Mouse (Mus musculus) kidney, postnatal 14 days (tissue): ENCODE measurements at regions not wholly inside any gene's neighbourhood (a gene's known extent, or its start where the extent isn't known, plus 50 kb on each side); places are given as distances from the start of the nearest gene placed in this dataset.
A peak's percentile ranks its signal among the peaks of the same experiment; 100 is the strongest.

ENCODE experiments used
- DNase-seq: peaks from one replicate; pipeline ENCODE4 v3.0.0; 2022; ENCODE audit warnings: mixed read lengths

- no peak for DNase-seq
Observed at GRCm38 (mm10) chr2:23668117-23668516, 96.2 kb upstream of the Spopl start.

- DNase-seq = peak; percentile 2
Observed at GRCm38 (mm10) chr2:23666081-23666480, 94.2 kb upstream of the Spopl start.
